Mouse (Mus musculus): ENCODE results near the gene Hspa8. TPM values are rescaled to one million over a fixed set of nuclear protein-coding genes. Genes with fewer than 3 reads are reported as not detected.

Hspa8 gene
- total and polyA plus RNA-seq, 3 experiments: 418 to 5,439 (median 3,011) TPM

DNA sequence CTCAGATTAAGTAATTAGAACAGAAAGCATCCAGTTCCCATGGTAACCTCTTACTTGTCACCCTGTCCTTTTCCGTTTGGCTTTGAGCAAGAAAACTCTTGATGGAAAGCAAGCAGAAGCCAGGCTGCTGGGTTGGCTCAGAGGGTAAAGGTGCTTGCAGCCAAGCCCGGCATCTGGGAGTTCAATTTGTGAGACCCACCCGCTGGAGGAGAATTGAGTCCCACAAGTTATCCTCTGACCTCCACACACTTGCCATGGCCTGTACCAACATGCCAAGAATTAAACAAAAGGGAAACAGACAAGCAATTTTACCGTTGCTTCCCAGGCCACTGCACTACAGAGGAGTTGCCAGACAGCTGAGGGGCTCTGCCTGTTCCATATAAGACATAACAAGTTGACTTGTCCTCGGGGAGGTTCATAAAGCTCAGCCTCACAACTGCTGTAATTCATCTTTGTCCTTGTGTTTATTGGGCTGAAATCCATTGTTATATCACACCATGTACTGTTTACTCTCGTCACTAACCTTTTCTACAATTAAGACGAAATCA, 34.7 kb upstream of the Hspa8 start:
- DNase-seq (ENCODE audit: low read depth, low spot score): no peak
- no peaks in the 10 kb centered on the region for H3K4me1 ChIP-seq (ENCODE audit: control insufficient read depth in 1 of 2, insufficient read depth in 2 of 2, low read length in 2 of 2)
- H3K27ac ChIP-seq (ENCODE audit: control insufficient read depth, low read depth, low read length): no peak overlapping the region
- no peaks in the 10 kb centered on the region; a peak in 1 of 4 replicates for H3K36me3 ChIP-seq (ENCODE audit: control insufficient read depth in 1 of 2, insufficient read depth in 2 of 2, low read length in 2 of 2)
- no peaks in the 10 kb centered on the region for H3K9me3 ChIP-seq (replicated peaks; ENCODE audit: insufficient read depth, low read length)
- H3K27me3 ChIP-seq (ENCODE audit: control insufficient read depth in 1 of 2, insufficient read depth in 2 of 2, low read length in 2 of 2): no peaks in the 10 kb centered on the region; a peak in 1 of 4 replicates
- H3K9ac ChIP-seq (ENCODE audit: control insufficient read depth, low read depth, low read length, poor library complexity, severe bottlenecking): no peak overlapping the region
- no peaks in the 10 kb centered on the region for H3K79me2 ChIP-seq (ENCODE audit: control insufficient read depth, insufficient read depth, low read length, poor library complexity)
- no peak overlapping the region for H3K4me3 ChIP-seq (ENCODE audit: control insufficient read depth in 1 of 2, insufficient read depth in 1 of 2, low read depth in 2 of 2, low read length in 2 of 2)
- no peak for TF ChIP-seq MYB (IDR thresholded peaks at IDR 0.05; ENCODE audit: low read depth, low read length)
- no peak for TF ChIP-seq POLR2A (IDR thresholded peaks at IDR 0.05; ENCODE audit: control insufficient read depth in 1 of 2, insufficient read depth in 1 of 2, low read depth in 1 of 2, low read length in 2 of 2, poor library complexity in 1 of 2)
- TF ChIP-seq HCFC1 (IDR thresholded peaks at IDR 0.05; ENCODE audit: low read depth, low read length): no peak
- TF ChIP-seq ZC3H11A (IDR thresholded peaks at IDR 0.05; ENCODE audit: low read depth, low read length): no peak
- TF ChIP-seq NRF1 (IDR thresholded peaks at IDR 0.05; ENCODE audit: insufficient read depth, low read depth, low read length, poor library complexity, severe bottlenecking): no peak
- no peak for TF ChIP-seq CHD1 (IDR thresholded peaks at IDR 0.05; ENCODE audit: low read depth, low read length)
- TF ChIP-seq ETS1 (IDR thresholded peaks at IDR 0.05; ENCODE audit: low read depth, low read length): no peak
- TF ChIP-seq MAZ (IDR thresholded peaks at IDR 0.05; ENCODE audit: low read depth, low read length): no peak

DNA sequence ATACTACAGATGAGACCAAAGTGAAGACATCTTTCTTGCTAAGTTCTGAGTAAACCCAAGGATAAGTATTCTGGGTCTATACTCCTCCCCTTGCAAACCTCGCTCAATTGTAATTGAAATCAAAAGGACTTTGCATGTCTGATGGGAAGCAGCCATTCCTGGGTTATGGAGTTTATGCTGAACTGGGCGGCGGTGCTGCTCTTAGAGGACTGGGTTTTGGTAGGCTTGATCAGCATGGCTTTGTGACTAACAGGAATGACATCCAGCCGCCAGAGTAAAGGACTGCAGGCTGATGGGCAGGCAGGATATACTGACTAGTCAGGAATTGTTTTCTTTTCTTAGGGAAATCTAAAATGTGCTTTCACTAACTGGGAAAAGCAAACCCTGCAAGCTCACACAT, 32.8 kb upstream of the Hspa8 start:
- H3K27ac ChIP-seq (ENCODE audit: control insufficient read depth, low read depth, low read length): no peak overlapping the region

More for the DNA sequence above, 32.8 kb upstream of the Hspa8 start:
- no peak overlapping the region for H3K4me3 ChIP-seq (ENCODE audit: control insufficient read depth in 1 of 2, insufficient read depth in 1 of 2, low read depth in 2 of 2, low read length in 2 of 2)
- TF ChIP-seq NELFE (IDR thresholded peaks at IDR 0.05; ENCODE audit: low read depth, low read length) (no peak), USF2 (IDR thresholded peaks at IDR 0.05; ENCODE audit: borderline replicate concordance in 1 of 2, insufficient read depth in 1 of 2, low read depth in 1 of 2, low read length in 2 of 2) (no peak), SIN3A (IDR thresholded peaks at IDR 0.05; ENCODE audit: low read length) (no peak), POLR2A (IDR thresholded peaks at IDR 0.05; ENCODE audit: control insufficient read depth in 1 of 2, insufficient read depth in 1 of 2, low read depth in 1 of 2, low read length in 2 of 2, poor library complexity in 1 of 2) (no peak), CTCF (IDR thresholded peaks at IDR 0.05 in 2 of 3, conservative IDR thresholded peaks at IDR 0.05 in 1 of 3; ENCODE audit: control insufficient read depth in 1 of 3, insufficient read depth in 1 of 3, low read depth in 2 of 3, low read length in 3 of 3, poor library complexity in 1 of 3, severe bottlenecking in 1 of 3) (no peak), TCF12 (IDR thresholded peaks at IDR 0.05; ENCODE audit: low read depth, low read length) (no peak), USF1 (IDR thresholded peaks at IDR 0.05; ENCODE audit: low read depth, low read length) (no peak), MYB (IDR thresholded peaks at IDR 0.05; ENCODE audit: low read depth, low read length) (no peak), MAZ (IDR thresholded peaks at IDR 0.05; ENCODE audit: low read depth, low read length) (no peak), POLR2AphosphoS5 (IDR thresholded peaks at IDR 0.05; ENCODE audit: borderline replicate concordance, low read depth, low read length) (no peak), KAT2A (conservative IDR thresholded peaks at IDR 0.05; ENCODE audit: low read depth, low read length) (no peak), ETS1 (IDR thresholded peaks at IDR 0.05; ENCODE audit: low read depth, low read length) (no peak), MYC (IDR thresholded peaks at IDR 0.05; ENCODE audit: low read depth, low read length) (no peak), ELF1 (IDR thresholded peaks at IDR 0.05; ENCODE audit: low read depth, low read length) (no peak), UBTF (IDR thresholded peaks at IDR 0.05; ENCODE audit: borderline replicate concordance, insufficient read depth, low read depth, low read length) (no peak), CHD2 (IDR thresholded peaks at IDR 0.05; ENCODE audit: low read length) (no peak), MXI1 (IDR thresholded peaks at IDR 0.05; ENCODE audit: low read depth, low read length) (no peak), RAD21 (IDR thresholded peaks at IDR 0.05; ENCODE audit: low read depth, low read length) (no peak)
- DNase-seq (ENCODE audit: low read depth, low spot score): no peak
- no peaks in the 10 kb centered on the region for H3K36me3 ChIP-seq (ENCODE audit: control insufficient read depth in 1 of 2, insufficient read depth in 2 of 2, low read length in 2 of 2)
- H3K79me2 ChIP-seq (ENCODE audit: control insufficient read depth, insufficient read depth, low read length, poor library complexity): no peaks in the 10 kb centered on the region
- H3K4me1 ChIP-seq (ENCODE audit: control insufficient read depth in 1 of 2, insufficient read depth in 2 of 2, low read length in 2 of 2): no peaks in the 10 kb centered on the region
- no peaks in the 10 kb centered on the region; a peak in 1 of 4 replicates for H3K27me3 ChIP-seq (ENCODE audit: control insufficient read depth in 1 of 2, insufficient read depth in 2 of 2, low read length in 2 of 2)
- no peak overlapping the region for H3K9ac ChIP-seq (ENCODE audit: control insufficient read depth, low read depth, low read length, poor library complexity, severe bottlenecking)
- no peaks in the 10 kb centered on the region for H3K9me3 ChIP-seq (replicated peaks; ENCODE audit: insufficient read depth, low read length)
